Mouse (Mus musculus) G1E (cell line): ENCODE data around the gene Chn2.

Experiments used
- CTCF ChIP-seq: IDR thresholded peaks from 2 replicates; pipeline ENCODE4 v1.5.1; 2012; ENCODE audit warnings: low read depth, low read length, inconsistent platforms, mixed read lengths
- GATA1 ChIP-seq: IDR thresholded peaks from 2 replicates; pipeline ENCODE4 v1.6.1; 2012; ENCODE audit warnings: borderline replicate concordance, low read length, inconsistent platforms, mixed read lengths
- GATA2 ChIP-seq: IDR thresholded peaks from 2 replicates; pipeline ENCODE4 v1.6.1; 2012; ENCODE audit warnings: low read depth, low read length, inconsistent platforms, borderline replicate concordance
- TAL1 ChIP-seq: conservative IDR thresholded peaks from 2 replicates; pipeline ENCODE4 v1.6.1; 2012; ENCODE audit warnings: low read depth, low read length, inconsistent platforms, mixed read lengths

DNA sequence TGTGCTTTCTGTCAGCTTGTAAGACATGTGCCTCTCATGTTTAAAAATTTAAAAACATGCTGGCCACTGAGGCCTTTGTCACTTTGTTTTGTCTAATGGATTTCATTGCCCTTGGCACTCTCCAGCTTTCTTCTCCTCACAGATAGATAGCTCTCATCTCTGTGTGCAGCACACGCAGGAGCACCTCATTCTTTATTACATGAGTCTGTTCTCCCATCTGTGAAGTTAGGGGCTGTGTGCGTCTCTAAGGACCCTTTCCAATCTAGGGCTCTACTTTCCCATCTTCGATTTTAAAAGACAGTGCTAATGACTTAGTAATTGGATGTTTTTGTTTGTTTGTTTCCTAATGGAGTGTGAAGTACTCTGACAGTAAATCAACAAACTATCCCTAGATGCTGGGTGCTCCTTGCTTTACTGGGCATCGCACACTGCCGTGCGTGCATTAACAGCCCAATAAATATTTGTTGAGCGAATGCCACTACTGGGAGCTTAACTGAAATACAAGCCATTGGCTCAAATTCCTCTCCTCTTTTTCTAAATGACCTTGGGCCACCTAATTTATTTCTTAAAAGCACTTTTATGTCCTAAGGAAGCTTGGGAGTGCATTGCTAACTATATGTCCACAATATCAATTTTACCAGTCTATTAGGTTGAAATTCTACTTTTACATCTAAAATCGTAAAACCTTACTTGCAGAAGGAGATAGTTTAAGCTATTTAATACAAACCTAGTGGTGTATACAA lies 136.3 kb downstream of the Chn2 start:
- TF ChIP-seq CTCF = no peak
- no peak for TF ChIP-seq GATA1
- no peak for TF ChIP-seq GATA2
- TF ChIP-seq TAL1 = no peak
